Mouse (Mus musculus): ENCODE results near the gene Grin1.

DNA sequence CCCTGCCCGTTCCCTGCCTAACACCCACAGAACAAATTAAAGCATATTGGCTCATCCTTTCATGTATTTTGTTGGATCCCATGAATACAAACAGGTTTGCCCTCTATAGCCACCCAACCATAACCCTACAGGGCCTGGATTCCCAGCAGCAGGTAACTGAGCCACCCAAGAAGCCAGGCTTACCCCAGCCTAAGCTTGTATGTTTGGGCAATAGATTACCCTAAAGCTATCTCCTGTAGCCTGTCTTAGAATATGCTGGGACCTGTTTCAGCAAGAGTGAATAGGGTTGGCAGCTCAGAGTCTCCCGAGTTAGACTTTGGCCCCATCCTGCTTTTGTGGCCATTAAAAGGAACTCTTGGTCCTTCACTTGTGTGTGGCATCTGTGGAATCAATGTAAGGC lies 33.4 kb downstream of the Grin1 start:
- TF ChIP-seq CTCF (IDR thresholded peaks at IDR 0.05; ENCODE audit: low read depth) (no peak), EP300 (IDR thresholded peaks at IDR 0.05; ENCODE audit: low read depth) (no peak)
